Mouse (Mus musculus): ENCODE results near the gene Vdac2.

Gene Vdac2

GRCm38 (mm10) chr14:21824938-21825337, at the start of gene Vdac2:
Vdac2 (plus strand) TSS chr14:21825238.
- DNase-seq (ENCODE audit: low spot score), result no peak

- DNase-seq (ENCODE audit: low spot score), result no peak
Observed at GRCm38 (mm10) chr14:21776201-21776600, 48.8 kb upstream of the Vdac2 start.

GRCm38 (mm10) chr14:21786500-21786899, 38.5 kb upstream of the Vdac2 start:
- DNase-seq (ENCODE audit: low spot score), result no peak

GRCm38 (mm10) chr14:21787374-21787773, 37.7 kb upstream of the Vdac2 start:
- no peak for DNase-seq (ENCODE audit: low spot score)

GRCm38 (mm10) chr14:21788121-21788520, 36.9 kb upstream of the Vdac2 start:
- DNase-seq (ENCODE audit: low spot score), result no peak

- no peak for DNase-seq (ENCODE audit: low spot score)
Observed at GRCm38 (mm10) chr14:21790585-21791251, 34.3 kb upstream of the Vdac2 start.

- DNase-seq (ENCODE audit: low spot score), result no peak
Observed at GRCm38 (mm10) chr14:21791722-21792121, 33.3 kb upstream of the Vdac2 start.

- no peak for DNase-seq (ENCODE audit: low spot score)
Observed at GRCm38 (mm10) chr14:21792250-21792649, 32.8 kb upstream of the Vdac2 start.

GRCm38 (mm10) chr14:21800641-21801040, 24.4 kb upstream of the Vdac2 start:
- DNase-seq (ENCODE audit: low spot score), result no peak

GRCm38 (mm10) chr14:21801624-21802023, 23.4 kb upstream of the Vdac2 start:
- DNase-seq (ENCODE audit: low spot score), result no peak

GRCm38 (mm10) chr14:21802543-21803206, 22.4 kb upstream of the Vdac2 start:
- DNase-seq (ENCODE audit: low spot score), result no peak

GRCm38 (mm10) chr14:21806203-21806602, 18.8 kb upstream of the Vdac2 start:
- no peak for DNase-seq (ENCODE audit: low spot score)

GRCm38 (mm10) chr14:21806631-21807160, 18.3 kb upstream of the Vdac2 start:
- no peak for DNase-seq (ENCODE audit: low spot score)

GRCm38 (mm10) chr14:21808208-21808922, 16.7 kb upstream of the Vdac2 start:
- DNase-seq (ENCODE audit: low spot score), result no peak

- DNase-seq (ENCODE audit: low spot score), result no peak
Observed at GRCm38 (mm10) chr14:21809418-21809817, 15.6 kb upstream of the Vdac2 start.

- no peak for DNase-seq (ENCODE audit: low spot score)
Observed at GRCm38 (mm10) chr14:21811301-21811700, 13.7 kb upstream of the Vdac2 start.

GRCm38 (mm10) chr14:21811744-21812393, 13.2 kb upstream of the Vdac2 start:
- DNase-seq (ENCODE audit: low spot score), result no peak

- DNase-seq (ENCODE audit: low spot score), result no peak
Observed at GRCm38 (mm10) chr14:21812590-21813162, 12.4 kb upstream of the Vdac2 start.

GRCm38 (mm10) chr14:21813216-21813615, 11.8 kb upstream of the Vdac2 start:
- no peak for DNase-seq (ENCODE audit: low spot score)

- no peak for DNase-seq (ENCODE audit: low spot score)
Observed at GRCm38 (mm10) chr14:21813847-21814246, 11.2 kb upstream of the Vdac2 start.

GRCm38 (mm10) chr14:21814606-21815005, 10.4 kb upstream of the Vdac2 start:
- no peak for DNase-seq (ENCODE audit: low spot score)

- no peak for DNase-seq (ENCODE audit: low spot score)
Observed at GRCm38 (mm10) chr14:21816255-21816654, 8.8 kb upstream of the Vdac2 start.

Data from ovary, postnatal 10 days (tissue).